Mouse (Mus musculus) adrenal gland, adult 8-10 months (tissue): ENCODE results near the gene Acad12. TPM values are rescaled to one million over a fixed set of nuclear protein-coding genes. Genes with fewer than 3 reads are reported as not detected.
"Not testable (repeated sequence)": the region's sequence is repeated elsewhere in the genome, so short reads cannot be mapped to it uniquely, and the experiment has no call there.

Experiments used
- DNase-seq: peaks from one replicate; pipeline ENCODE4 v3.0.0; 2022
- total RNA-seq, 4 experiments: library from RNA; stranded (reverse); gene quantifications; 2 replicates each; pipeline ENCODE4 v1.2.4; 2022

Gene Acad12
- total RNA-seq, 4 experiments from 2014 or later: 20.1 to 26.0 (median 22.8) TPM

- DNase-seq: not testable (repeated sequence)
Observed at GRCm38 (mm10) chr5:121609556-121610135, 9.1 kb downstream of the Acad12 start.

DNA sequence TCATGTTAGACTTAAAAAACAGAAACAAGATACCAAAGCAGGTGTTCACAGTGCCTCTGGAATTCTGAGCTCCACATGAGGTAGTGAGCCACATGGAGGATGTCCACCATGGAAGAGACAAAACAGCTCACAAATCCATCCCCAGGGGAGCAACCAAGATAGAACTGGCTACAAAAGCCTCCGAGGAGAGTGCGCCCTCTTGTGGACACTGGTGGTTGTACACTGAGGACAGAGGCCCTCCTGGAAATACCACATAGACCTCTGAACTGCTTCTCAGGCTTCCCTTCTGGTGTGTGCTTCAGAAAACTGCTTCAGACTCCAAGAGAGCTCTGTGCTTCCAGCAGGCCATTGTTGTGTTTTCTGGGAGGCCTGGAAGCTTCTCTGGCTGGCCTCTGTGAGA is 12.6 kb downstream of the Acad12 start:
- peak; percentile 42 for DNase-seq

DNA sequence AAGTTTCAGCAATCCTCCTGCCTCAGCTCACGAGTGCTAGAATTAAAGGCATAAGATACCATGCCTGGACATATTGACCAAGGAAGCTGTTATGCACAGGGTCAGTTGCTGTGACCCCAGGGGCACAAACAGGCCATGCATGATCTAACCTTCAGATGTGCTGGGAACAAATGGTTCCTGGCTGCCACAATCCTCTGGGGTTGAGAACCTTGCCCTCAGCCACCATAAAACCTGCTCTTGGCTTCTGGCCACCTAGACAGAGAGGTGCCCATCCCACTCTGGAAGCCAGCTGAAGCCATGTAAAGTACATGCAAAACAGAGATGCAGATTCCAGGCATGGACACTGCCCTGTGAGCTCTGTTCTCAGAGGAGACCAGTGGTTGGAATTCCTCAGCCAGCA is 14.9 kb downstream of the Acad12 start:
- not testable (repeated sequence) for DNase-seq

DNA sequence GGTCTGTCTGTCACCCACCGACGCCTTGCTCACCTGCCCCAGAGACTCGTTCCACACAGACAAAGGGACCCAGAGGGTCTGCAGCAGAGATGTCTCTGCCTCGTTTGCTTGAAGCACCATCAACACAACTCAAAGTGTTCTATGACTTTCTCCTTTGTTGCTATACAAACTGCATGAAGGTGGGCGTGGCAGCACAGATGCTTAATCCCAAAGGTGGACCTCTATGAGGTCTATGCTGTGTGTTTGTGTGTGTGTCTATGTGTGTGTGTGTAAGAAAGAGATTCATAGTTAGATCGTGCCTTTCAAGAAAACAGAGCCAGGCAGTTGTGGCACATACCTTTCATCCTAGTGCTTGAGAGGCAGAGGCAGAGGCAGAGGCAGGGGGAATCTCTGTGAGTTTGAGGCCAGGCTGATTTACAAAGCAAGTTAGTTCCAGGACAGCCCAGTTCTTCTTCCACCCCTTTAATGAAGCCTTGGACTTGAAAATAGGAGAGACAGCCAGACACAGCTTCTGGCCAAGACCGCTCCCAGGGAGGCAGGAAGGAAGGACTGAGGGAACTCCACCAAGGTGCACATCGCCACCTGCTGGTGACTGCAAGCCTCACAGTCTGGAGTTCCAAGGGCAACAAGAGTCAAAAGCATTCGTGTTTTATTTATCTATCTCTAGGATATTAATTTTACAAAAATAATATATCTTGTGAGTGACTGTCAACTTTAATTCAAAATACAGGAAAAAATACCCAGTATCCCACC is 17.0 kb downstream of the Acad12 start:
- DNase-seq: peak; percentile 85

DNA sequence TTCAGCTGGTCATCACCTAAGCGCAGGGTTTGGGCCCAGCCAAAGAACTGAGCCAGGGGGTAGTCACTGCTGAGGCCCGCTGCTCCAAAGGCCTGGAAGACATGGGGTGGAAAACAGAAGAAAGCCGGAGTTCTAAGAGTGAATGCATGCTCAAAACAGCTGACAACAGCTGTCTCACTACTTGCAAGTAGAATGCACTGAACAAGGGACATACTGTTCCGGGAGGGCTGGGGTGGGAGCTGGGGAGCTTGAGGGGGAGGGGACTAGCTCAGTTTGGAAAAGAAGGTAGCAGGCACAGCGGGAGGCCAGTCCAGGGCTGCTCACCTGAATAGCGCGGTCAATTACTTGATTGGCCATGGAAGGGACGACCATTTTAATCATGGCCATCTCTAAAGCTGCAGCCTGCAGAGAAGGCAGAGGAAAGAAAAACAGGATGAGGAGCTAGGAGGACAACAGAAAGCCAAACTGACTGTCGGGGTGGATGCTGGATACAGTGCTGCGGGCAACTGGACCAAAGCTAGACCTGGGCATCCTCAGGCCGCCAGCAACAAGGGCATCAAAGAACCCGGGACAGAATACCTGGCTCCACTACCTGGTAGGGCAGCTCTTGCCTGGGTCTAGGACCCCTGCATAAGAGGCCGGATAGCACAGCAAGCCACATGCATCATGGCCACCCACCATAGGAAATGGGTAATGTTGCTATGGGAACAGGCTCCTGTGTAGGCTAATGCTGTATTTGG is 19.7 kb downstream of the Acad12 start:
- no peak for DNase-seq

DNA sequence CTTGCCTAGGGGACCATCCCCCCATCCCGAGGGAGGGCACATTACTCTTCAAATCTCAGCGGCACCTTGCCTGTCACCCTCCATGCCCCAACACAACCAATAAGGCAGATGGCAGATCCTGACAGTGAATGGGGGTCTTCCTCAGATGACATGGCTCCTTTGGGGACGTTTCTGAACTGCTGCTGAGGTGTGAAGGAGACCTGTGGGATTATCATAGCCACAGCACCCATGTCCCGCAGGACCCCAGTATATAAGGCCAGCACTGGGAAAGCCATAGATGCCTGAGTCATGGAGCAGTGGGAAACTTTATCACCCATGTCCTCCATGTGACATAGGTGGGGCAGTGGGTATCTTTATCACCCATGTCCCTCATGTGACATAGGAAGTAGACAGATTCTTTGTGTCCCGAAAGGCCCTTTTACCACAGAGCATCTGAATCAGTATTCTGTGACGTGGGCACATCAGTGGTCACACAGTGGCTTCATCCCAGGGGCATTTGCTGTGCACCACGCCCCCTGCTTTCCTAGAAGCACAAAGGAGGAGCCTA is 20.7 kb downstream of the Acad12 start:
- no peak for DNase-seq

GRCm38 (mm10) chr5:121597332-121597731 is 21.4 kb downstream of the Acad12 start:
- DNase-seq: no peak

GRCm38 (mm10) chr5:121596226-121596625 is 22.5 kb downstream of the Acad12 start:
- DNase-seq: no peak

GRCm38 (mm10) chr5:121595758-121596157 is 23.0 kb downstream of the Acad12 start:
- DNase-seq: no peak

DNA sequence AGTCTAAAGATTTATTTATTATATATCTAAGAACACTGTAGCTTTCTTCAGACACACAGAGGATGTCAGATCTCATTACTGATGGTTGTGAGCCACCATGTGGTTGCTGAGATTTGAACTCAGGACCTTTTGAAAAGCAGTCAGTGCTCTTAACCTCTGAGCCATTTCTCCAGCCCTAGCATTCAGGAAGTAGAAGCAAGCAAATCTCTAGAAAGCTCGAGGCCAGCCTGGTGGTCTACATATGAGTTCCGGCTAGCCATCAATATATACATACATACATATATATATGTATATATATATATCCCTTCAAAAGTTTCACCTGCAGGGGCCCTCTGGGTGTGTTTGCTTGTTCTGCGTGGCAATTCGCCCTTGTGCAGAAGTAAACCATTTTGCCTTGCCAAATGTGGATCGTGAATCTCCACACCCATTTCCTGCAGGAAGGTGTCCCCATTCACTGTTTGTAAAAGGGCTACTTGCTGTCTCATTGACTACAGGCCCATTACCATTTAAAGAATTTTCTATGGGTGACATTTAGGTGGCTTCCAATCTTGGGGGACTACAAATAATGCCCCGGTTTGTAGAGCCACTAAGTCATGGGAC is 23.9 kb downstream of the Acad12 start:
- no peak for DNase-seq

DNA sequence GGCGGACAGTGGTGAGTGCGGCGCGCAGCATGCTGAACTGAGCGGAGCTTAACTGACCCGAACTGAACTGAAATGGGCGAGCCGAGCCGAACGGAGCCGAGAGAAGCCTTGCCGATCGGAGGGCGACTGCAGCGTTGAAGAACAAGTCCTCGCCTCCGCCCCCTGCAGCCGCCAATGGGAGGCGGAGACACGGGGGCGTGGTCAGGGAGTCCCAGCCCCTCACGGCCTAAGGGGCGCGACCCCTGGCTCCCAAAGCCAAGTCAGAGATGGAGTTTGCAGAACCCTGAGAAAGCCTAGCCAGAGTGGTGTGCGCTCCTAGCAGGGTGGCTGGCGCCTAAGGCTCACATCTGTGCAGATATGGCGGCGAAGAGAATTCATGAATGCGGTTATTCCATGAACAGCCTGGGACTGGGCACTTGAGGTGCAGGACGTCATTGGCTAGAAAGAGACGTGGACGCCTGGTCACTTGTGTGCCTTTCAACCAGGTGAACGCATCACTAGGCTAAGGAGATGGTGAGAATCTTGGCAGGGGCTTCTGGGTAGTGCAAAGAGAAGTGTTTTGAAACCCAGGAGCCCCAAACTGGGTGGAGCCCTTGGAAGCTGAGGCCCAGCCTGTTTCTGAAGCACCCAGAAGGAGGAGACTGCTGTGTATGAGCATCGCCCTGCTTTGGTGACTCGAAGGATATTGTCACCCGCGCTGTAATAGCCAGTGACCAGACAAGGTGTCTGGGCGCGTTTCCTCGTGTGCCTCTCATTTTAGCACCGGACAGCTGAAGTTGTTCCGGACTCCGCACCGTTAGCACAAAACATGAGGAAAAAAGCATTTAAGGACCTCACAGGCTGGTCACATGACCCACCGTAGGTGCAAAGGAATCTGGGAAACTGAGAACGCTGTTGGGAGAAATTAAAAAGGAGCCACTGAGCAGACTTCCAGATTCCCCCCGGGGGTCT is 25.0 kb downstream of the Acad12 start, which contains the start of gene Aldh2:
TSS of gene Aldh2 (minus strand) at position 374 of the 951 bp plus-strand sequence.
- peak; percentile 87 for DNase-seq

GRCm38 (mm10) chr5:121592816-121593407 is 25.8 kb downstream of the Acad12 start:
- no peak for DNase-seq

DNA sequence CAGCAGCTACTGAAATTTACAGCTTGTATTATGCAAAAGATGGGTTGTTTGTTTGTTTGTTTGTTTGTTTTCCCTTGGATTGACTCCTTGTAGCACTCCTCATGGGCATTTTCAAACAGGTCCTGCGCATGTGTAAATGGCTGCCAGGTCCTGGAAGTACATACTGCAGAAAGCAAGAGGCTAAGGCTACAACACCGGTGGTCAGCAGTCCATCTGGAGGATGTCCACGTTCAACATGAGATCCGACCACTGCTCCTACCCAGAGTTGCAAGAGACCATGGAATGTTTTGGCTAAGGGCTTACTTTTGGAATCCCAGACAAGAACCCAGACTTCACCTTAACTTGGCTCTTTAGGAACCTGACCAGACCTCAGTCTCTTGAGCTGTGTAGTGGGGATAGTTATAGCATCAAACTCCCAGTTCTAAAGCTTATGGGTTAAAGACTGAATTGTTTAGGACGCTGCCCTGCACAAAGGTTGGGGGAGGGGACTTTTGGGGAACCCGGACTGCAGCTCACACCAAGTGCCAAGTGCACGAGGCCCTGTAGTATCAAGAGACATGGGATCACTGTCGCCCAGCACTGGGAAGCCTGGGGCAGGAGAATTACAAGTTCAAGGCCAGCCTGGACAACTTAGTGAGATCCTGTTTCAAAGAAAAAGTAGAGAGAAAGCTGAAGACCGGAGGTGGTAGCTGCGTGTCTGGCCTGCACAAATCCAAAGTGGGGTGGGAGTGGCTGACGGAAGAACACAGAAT is 26.5 kb downstream of the Acad12 start:
- DNase-seq: no peak

DNA sequence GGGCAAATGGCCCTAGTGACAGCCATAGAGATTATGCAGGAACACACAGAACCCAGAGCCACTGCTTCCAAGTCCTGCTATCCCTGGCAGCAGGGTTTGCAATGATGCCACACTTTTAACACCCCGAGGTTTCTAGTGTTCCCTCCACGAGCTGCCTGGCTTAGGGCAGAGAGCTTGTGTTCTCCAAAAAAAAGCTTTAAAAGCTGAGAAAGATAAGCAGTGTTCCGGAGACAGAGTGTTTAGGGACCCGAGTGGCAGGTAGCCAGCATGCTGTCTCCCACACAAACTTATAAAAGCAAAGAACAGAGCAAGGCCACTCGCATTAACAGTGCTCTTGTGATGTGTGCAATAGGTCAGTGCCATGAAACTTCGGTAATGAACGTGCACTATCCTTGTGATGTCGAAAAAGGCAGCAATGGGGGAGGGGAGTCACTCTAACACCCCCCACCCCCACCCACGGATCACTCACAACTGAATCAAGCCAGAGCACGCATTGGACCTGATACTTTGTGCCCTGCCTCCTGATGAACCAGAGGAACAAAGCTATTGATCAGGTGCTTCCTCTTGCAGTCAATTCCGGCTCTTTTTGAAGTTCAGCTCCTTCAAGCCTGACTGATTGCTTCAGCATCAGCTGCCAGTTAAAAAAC is 27.2 kb downstream of the Acad12 start:
- peak; percentile 55 for DNase-seq

DNA sequence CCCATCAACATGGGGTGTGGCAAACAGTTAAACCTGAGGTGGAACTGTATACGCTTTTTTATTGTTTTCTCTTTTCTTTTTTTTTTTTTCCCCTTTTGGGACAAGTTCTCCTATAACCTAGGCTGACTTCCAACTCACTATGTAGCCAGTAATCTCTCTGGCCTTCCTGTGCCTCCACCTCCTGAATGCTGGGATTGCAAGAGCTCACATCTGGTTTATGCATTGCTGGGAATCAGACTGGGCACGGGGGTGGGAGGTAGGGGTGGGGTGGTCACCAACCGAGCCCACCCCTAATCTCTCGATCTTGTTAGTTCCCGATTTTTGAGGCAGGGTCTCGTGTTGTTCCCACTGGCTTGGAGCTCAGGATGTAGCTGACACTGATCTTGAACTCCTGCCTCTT is 28.8 kb downstream of the Acad12 start:
- DNase-seq: no peak

DNA sequence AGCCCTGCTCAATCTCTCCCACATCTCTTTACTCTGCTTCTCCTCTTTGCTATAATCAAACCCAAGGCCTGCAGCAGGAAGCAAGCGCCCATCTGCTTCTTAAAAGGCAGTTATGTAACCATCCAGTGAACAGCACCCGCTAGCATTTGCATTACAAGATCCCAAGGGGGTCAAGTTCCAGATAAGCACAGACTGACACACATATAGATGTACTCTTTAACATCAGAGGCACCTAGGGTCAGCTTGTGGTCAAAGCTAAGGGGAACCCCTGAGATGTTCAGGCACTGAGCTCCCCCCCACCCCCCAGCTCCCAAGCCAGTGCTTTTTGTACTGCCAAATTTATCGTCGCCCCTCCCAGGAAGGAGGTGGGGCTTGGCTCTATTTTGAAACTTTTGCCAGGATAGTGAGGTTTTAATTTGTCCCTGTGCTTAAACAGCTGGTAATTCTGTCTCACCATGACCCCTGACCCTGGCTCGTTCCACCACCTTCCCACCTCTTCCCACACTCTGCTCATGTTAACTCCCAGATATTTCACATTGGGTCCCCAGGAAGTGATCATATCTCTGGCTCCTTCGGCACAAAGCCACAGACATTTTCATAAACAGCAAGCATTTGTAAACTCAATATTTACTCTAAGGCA is 32.2 kb downstream of the Acad12 start:
- no peak for DNase-seq

GRCm38 (mm10) chr5:121585699-121586098 is 33.0 kb downstream of the Acad12 start:
- DNase-seq: no peak

GRCm38 (mm10) chr5:121585005-121585404 is 33.7 kb downstream of the Acad12 start:
- DNase-seq: no peak
